Comparison of ENCODE assay signal across 19 mouse cellular contexts in genomic region chr11:20589393-20589792, GRCm38 (mm10). TPM values are rescaled to one million over a fixed set of nuclear protein-coding genes. Genes with fewer than 3 reads are reported as not detected.
A peak's percentile ranks its signal among the peaks of the same experiment; 100 is the strongest.
DNase-seq lines count a peak whose midpoint lies in the region; ATAC-seq and TF ChIP-seq lines count a peak whose summit lies in the region.
"Had no signal": no experiment of that assay in that cellular context is flagged by ENCODE, and none has a peak within 500 bp of the region (broad histone marks: within the 10 kb centered on the region; RNA-seq: fewer than 3 reads in every experiment).

No protein-coding gene starts in this region.

- H3K27ac ChIP-seq in heart, embryonic 15.5 days: peak overlapping the region; percentile 57
- peak overlapping the region; percentile 66 for H3K27ac ChIP-seq in lung, embryonic 15.5 days
- peak overlapping the region; percentile 39; the same call in 1 of the 2 replicates for H3K27ac ChIP-seq in limb, embryonic 13.5 days
- H3K27ac ChIP-seq: forebrain, embryonic 15.5 days; kidney, embryonic 15.5 days had no signal

- H3K4me1 ChIP-seq in heart, embryonic 15.5 days (replicated peaks): peaks cover 19% of the 10 kb centered on the region
- peaks cover 17% of the 10 kb centered on the region for H3K4me1 ChIP-seq in lung, embryonic 15.5 days
- peaks cover 3% of the 10 kb centered on the region for H3K4me1 ChIP-seq in lung, adult 2 months (ENCODE audit: control insufficient read depth, insufficient read depth, low read length)
- H3K4me1 ChIP-seq in limb, embryonic 13.5 days: peaks cover 14% of the 10 kb centered on the region
- H3K4me1 ChIP-seq: forebrain, embryonic 15.5 days had no signal

- H3K27me3 ChIP-seq in heart, embryonic 15.5 days: no peaks in the 10 kb centered on the region
- H3K27me3 ChIP-seq in lung, embryonic 15.5 days: no peaks in the 10 kb centered on the region
- H3K27me3 ChIP-seq in limb, embryonic 13.5 days: no peaks in the 10 kb centered on the region
- H3K27me3 ChIP-seq: forebrain, embryonic 15.5 days; kidney, embryonic 15.5 days; Patski had no signal

- no peaks in the 10 kb centered on the region for H3K36me3 ChIP-seq in heart, embryonic 15.5 days
- no peaks in the 10 kb centered on the region for H3K36me3 ChIP-seq in lung, embryonic 15.5 days
- H3K36me3 ChIP-seq in limb, embryonic 13.5 days: no peaks in the 10 kb centered on the region
- H3K36me3 ChIP-seq: forebrain, embryonic 15.5 days; kidney, embryonic 15.5 days had no signal

- TF ChIP-seq CTCF in lung, adult 2 months (IDR thresholded peaks at IDR 0.05; ENCODE audit: insufficient read depth, low read length): no peak

- H3K9me3 ChIP-seq in heart, embryonic 15.5 days (replicated peaks): no peaks in the 10 kb centered on the region
- no peaks in the 10 kb centered on the region for H3K9me3 ChIP-seq in lung, embryonic 15.5 days
- no peaks in the 10 kb centered on the region for H3K9me3 ChIP-seq in limb, embryonic 13.5 days
- H3K9me3 ChIP-seq: forebrain, embryonic 15.5 days; kidney, embryonic 15.5 days had no signal

- DNase-seq in heart, postnatal 14 days: no peak
- DNase-seq in lung, adult 2 months: no peak
- DNase-seq in lung, postnatal 4 days: peak; percentile 43 to 78
- DNase-seq in ovary, adult 18-20 months (ENCODE audit: low spot score): no peak
- DNase-seq: adrenal gland, adult 8-10 months; cerebellum, adult 8-10 months; gastrocnemius, postnatal 25 days; liver; right cerebral cortex, postnatal 4 days had no signal

- intact Hi-C loops in heart, postnatal 14 days (cut with DNase I): no loop called here

- ATAC-seq in heart, embryonic 15.5 days (replicated peaks; ENCODE audit: insufficient number of reproducible peaks, insufficient read depth, low FRiP score, low read depth): no peak; the same call in 1 of the 2 replicates
- peak; percentile 85 for ATAC-seq in lung, embryonic 15.5 days (ENCODE audit: borderline replicate concordance, extremely low read depth, low FRiP score, low TSS enrichment)
- ATAC-seq in limb, embryonic 13.5 days (ENCODE audit: low FRiP score, low read depth): 0 out of 2 replicates have a peak, but pooled peaks have one; percentile 48
- ATAC-seq: forebrain, embryonic 15.5 days; hindbrain, embryonic 16.5 days; intestine, embryonic 16.5 days; midbrain, embryonic 16.5 days; Patski had no signal

- H3K4me3 ChIP-seq in heart, embryonic 15.5 days: no peak overlapping the region
- H3K4me3 ChIP-seq in lung, embryonic 15.5 days: no peak overlapping the region
- no peak overlapping the region for H3K4me3 ChIP-seq in lung, adult 2 months (replicated peaks; ENCODE audit: extremely low read depth, low read depth, low read length)
- no peak overlapping the region for H3K4me3 ChIP-seq in limb, embryonic 13.5 days
- H3K4me3 ChIP-seq: erythroblast, embryonic 14.5 days; forebrain, embryonic 15.5 days; kidney, embryonic 15.5 days had no signal

- no peak for TF ChIP-seq POLR2A in lung, adult 2 months (IDR thresholded peaks at IDR 0.05; ENCODE audit: borderline replicate concordance, extremely low read depth, low read depth, low read length)

- WGBS in heart, embryonic 15.5 days: 13% methylated on average over 2 of the region's 2 CpGs
- WGBS in lung, embryonic 15.5 days: 27% methylated on average over 2 of the region's 2 CpGs
- WGBS in lung, adult 2 months: 31% methylated on average over 2 of the region's 2 CpGs
- 16% methylated on average over 2 of the region's 2 CpGs for WGBS in limb, embryonic 13.5 days

- no peak overlapping the region for H3K9ac ChIP-seq in heart, embryonic 15.5 days
- no peak overlapping the region for H3K9ac ChIP-seq in lung, embryonic 15.5 days
- no peak overlapping the region for H3K9ac ChIP-seq in limb, embryonic 13.5 days
- H3K9ac ChIP-seq: forebrain, embryonic 15.5 days; kidney, embryonic 15.5 days had no signal

- peak overlapping the region; percentile 15; the same call in 1 of the 2 replicates for H3K4me2 ChIP-seq in heart, embryonic 15.5 days
- no peak overlapping the region for H3K4me2 ChIP-seq in lung, embryonic 15.5 days
- no peak overlapping the region for H3K4me2 ChIP-seq in limb, embryonic 13.5 days (replicated peaks)
- H3K4me2 ChIP-seq: forebrain, embryonic 15.5 days; kidney, embryonic 15.5 days had no signal

RNA-seq across cellular contexts. Expression of gene Sertad2, which starts 46.3 kb away (rescaled TPM):
- 32.0 and 33.7 TPM in 2 replicates for polyA plus RNA-seq in heart, embryonic 15.5 days (2015; fragmentation: Nextera tagmentation; extraction: Ambion mirVana)
- 10 to 100 TPM; 15.4 to 20.1 TPM for total RNA-seq in heart, postnatal 14 days (2021)
- 36.7 and 41.4 TPM in 2 replicates for polyA plus RNA-seq in lung, embryonic 15.5 days (2015; fragmentation: Nextera tagmentation; extraction: Ambion mirVana)
- 57.1 and 57.9 TPM in 2 replicates for polyA plus RNA-seq in lung, adult 2 months (2012; rRNA removed)
- polyA plus RNA-seq in limb, embryonic 13.5 days (2015; fragmentation: Nextera tagmentation; extraction: Ambion mirVana): 50.9 and 55.0 TPM in 2 replicates

Comparison
In these comparisons a context has a peak if more than half of its experiments do, and no peak if none do; other contexts are left out.
1. DNase-seq: peak in lung, postnatal 4 days (2 of 2); none in heart, postnatal 14 days (0 of 2), lung, adult 2 months (single experiment) and ovary, adult 18-20 months (single experiment).
2. Peak in every context shown above with its lines, with median percentiles within 50 percentile points of each other: H3K27ac ChIP-seq.